Mouse (Mus musculus): ENCODE results near the gene Sod3. TPM values are rescaled to one million over a fixed set of nuclear protein-coding genes. Genes with fewer than 3 reads are reported as not detected.

Gene Sod3
- 0.52 and 0.67 TPM in 2 replicates for polyA plus RNA-seq (2015; fragmentation: Nextera tagmentation; extraction: Ambion mirVana)

GRCm38 (mm10) chr5:52363468-52364150 is at the start of gene Sod3:
TSS of gene Sod3 (plus strand) at chr5:52363791.
- 14% methylated on average over 11 of the region's 11 CpGs for WGBS
- peak; percentile 71 for ATAC-seq (ENCODE audit: borderline replicate concordance, extremely low read depth, low FRiP score, low TSS enrichment)
- Histone ChIP-seq H3K4me1 (peaks cover 19% of the 10 kb centered on the region), H3K27me3 (no peaks in the 10 kb centered on the region; the same call in 1 of the 2 replicates), H3K36me3 (no peaks in the 10 kb centered on the region), H3K4me3 (no peak within 1 kb of the TSS), H3K4me2 (no peak within 1 kb of the TSS), H3K27ac (no peak within 1 kb of the TSS), H3K9ac (no peak within 1 kb of the TSS), H3K9me3 (no peaks in the 10 kb centered on the region)

- Histone ChIP-seq H3K27me3 (no peaks in the 10 kb centered on the region), H3K9me3 (no peaks in the 10 kb centered on the region), H3K36me3 (no peaks in the 10 kb centered on the region), H3K4me3 (no peak overlapping the region), H3K4me1 (no peaks in the 10 kb centered on the region), H3K27ac (no peak overlapping the region), H3K4me2 (no peak overlapping the region), H3K9ac (no peak overlapping the region)
- no peak for ATAC-seq (ENCODE audit: borderline replicate concordance, extremely low read depth, low FRiP score, low TSS enrichment)
- WGBS = 60% methylated on average over 7 of the region's 7 CpGs
Measured at GRCm38 (mm10) chr5:52316926-52317325, 46.7 kb upstream of the Sod3 start.

GRCm38 (mm10) chr5:52319499-52319898 is 44.1 kb upstream of the Sod3 start:
- no peak overlapping the region for H3K4me3 ChIP-seq
- no peak overlapping the region for H3K27ac ChIP-seq
- no peaks in the 10 kb centered on the region for H3K4me1 ChIP-seq
- H3K27me3 ChIP-seq = no peaks in the 10 kb centered on the region
- no peaks in the 10 kb centered on the region for H3K36me3 ChIP-seq
- no peak overlapping the region for H3K9ac ChIP-seq
- ATAC-seq (ENCODE audit: borderline replicate concordance, extremely low read depth, low FRiP score, low TSS enrichment) = no peak
- no peaks in the 10 kb centered on the region for H3K9me3 ChIP-seq
- H3K4me2 ChIP-seq = no peak overlapping the region; the same call in 1 of the 2 replicates
- WGBS = 32% methylated on average over 8 of the region's 8 CpGs

- Histone ChIP-seq H3K27ac (no peak overlapping the region), H3K36me3 (no peaks in the 10 kb centered on the region), H3K27me3 (no peaks in the 10 kb centered on the region), H3K4me1 (no peaks in the 10 kb centered on the region), H3K4me3 (no peak overlapping the region), H3K9me3 (no peaks in the 10 kb centered on the region), H3K9ac (no peak overlapping the region), H3K4me2 (no peak overlapping the region)
- ATAC-seq (ENCODE audit: borderline replicate concordance, extremely low read depth, low FRiP score, low TSS enrichment) = no peak
- WGBS = 24% methylated on average over 8 of the region's 8 CpGs
Measured at GRCm38 (mm10) chr5:52332120-52332519, 31.5 kb upstream of the Sod3 start.

- Histone ChIP-seq H3K4me1 (no peaks in the 10 kb centered on the region), H3K9ac (no peak overlapping the region), H3K9me3 (no peaks in the 10 kb centered on the region), H3K36me3 (no peaks in the 10 kb centered on the region), H3K4me3 (no peak overlapping the region), H3K27ac (no peak overlapping the region), H3K27me3 (no peaks in the 10 kb centered on the region), H3K4me2 (no peak overlapping the region)
- ATAC-seq (ENCODE audit: borderline replicate concordance, extremely low read depth, low FRiP score, low TSS enrichment) = no peak
- WGBS = 53% methylated on average over 3 of the region's 3 CpGs
Measured at GRCm38 (mm10) chr5:52335590-52335989, 28.0 kb upstream of the Sod3 start.

- Histone ChIP-seq H3K27me3 (no peaks in the 10 kb centered on the region), H3K36me3 (no peaks in the 10 kb centered on the region), H3K4me2 (no peak overlapping the region), H3K27ac (no peak overlapping the region), H3K9ac (no peak overlapping the region), H3K9me3 (no peaks in the 10 kb centered on the region), H3K4me3 (no peak overlapping the region), H3K4me1 (no peaks in the 10 kb centered on the region)
- no peak for ATAC-seq (ENCODE audit: borderline replicate concordance, extremely low read depth, low FRiP score, low TSS enrichment)
- WGBS = 84% methylated on average over 2 of the region's 2 CpGs
Measured at GRCm38 (mm10) chr5:52339134-52339533, 24.5 kb upstream of the Sod3 start.

- H3K9me3 ChIP-seq = no peaks in the 10 kb centered on the region
- H3K4me3 ChIP-seq = no peak overlapping the region
- H3K36me3 ChIP-seq = no peaks in the 10 kb centered on the region
- no peak for ATAC-seq (ENCODE audit: borderline replicate concordance, extremely low read depth, low FRiP score, low TSS enrichment)
- H3K27me3 ChIP-seq = no peaks in the 10 kb centered on the region
- 35% methylated on average over 2 of the region's 2 CpGs for WGBS
- H3K4me1 ChIP-seq = no peaks in the 10 kb centered on the region
- no peak overlapping the region for H3K4me2 ChIP-seq
- no peak overlapping the region for H3K27ac ChIP-seq
- H3K9ac ChIP-seq = no peak overlapping the region
Measured at GRCm38 (mm10) chr5:52346890-52347289, 16.7 kb upstream of the Sod3 start.

- Histone ChIP-seq H3K4me2 (no peak overlapping the region), H3K4me1 (no peaks in the 10 kb centered on the region), H3K36me3 (no peaks in the 10 kb centered on the region), H3K27me3 (no peaks in the 10 kb centered on the region), H3K27ac (no peak overlapping the region), H3K9me3 (no peaks in the 10 kb centered on the region), H3K9ac (no peak overlapping the region), H3K4me3 (no peak overlapping the region)
- WGBS = 58% methylated on average over 2 of the region's 2 CpGs
- ATAC-seq (ENCODE audit: borderline replicate concordance, extremely low read depth, low FRiP score, low TSS enrichment) = no peak
Measured at GRCm38 (mm10) chr5:52350451-52350850, 13.1 kb upstream of the Sod3 start.

- Histone ChIP-seq H3K9me3 (no peaks in the 10 kb centered on the region), H3K4me2 (no peak overlapping the region), H3K27ac (no peak overlapping the region), H3K9ac (no peak overlapping the region), H3K27me3 (no peaks in the 10 kb centered on the region), H3K4me1 (no peaks in the 10 kb centered on the region), H3K36me3 (no peaks in the 10 kb centered on the region), H3K4me3 (no peak overlapping the region)
- WGBS = 93% methylated on average over 2 of the region's 2 CpGs
- no peak for ATAC-seq (ENCODE audit: borderline replicate concordance, extremely low read depth, low FRiP score, low TSS enrichment)
Measured at GRCm38 (mm10) chr5:52351561-52351960, 12.0 kb upstream of the Sod3 start.

GRCm38 (mm10) chr5:52352730-52353129 is 10.9 kb upstream of the Sod3 start:
- Histone ChIP-seq H3K4me1 (no peaks in the 10 kb centered on the region; the same call in 1 of the 2 replicates), H3K9me3 (no peaks in the 10 kb centered on the region), H3K27me3 (no peaks in the 10 kb centered on the region), H3K27ac (no peak overlapping the region), H3K9ac (no peak overlapping the region), H3K36me3 (no peaks in the 10 kb centered on the region), H3K4me2 (no peak overlapping the region), H3K4me3 (no peak overlapping the region)
- WGBS = 75% methylated on average over 5 of the region's 5 CpGs
- ATAC-seq (ENCODE audit: borderline replicate concordance, extremely low read depth, low FRiP score, low TSS enrichment) = no peak

- H3K4me3 ChIP-seq = no peak overlapping the region
- H3K4me2 ChIP-seq = no peak overlapping the region
- no peaks in the 10 kb centered on the region for H3K36me3 ChIP-seq
- no peak overlapping the region for H3K9ac ChIP-seq
- H3K27me3 ChIP-seq = no peaks in the 10 kb centered on the region
- peak; percentile 36; the same call in 1 of the 2 replicates for ATAC-seq (ENCODE audit: borderline replicate concordance, extremely low read depth, low FRiP score, low TSS enrichment)
- H3K27ac ChIP-seq = no peak overlapping the region
- no peaks in the 10 kb centered on the region; the same call in 1 of the 2 replicates for H3K4me1 ChIP-seq
- WGBS = 32% methylated on average over 4 of the region's 4 CpGs
- no peaks in the 10 kb centered on the region for H3K9me3 ChIP-seq
Measured at GRCm38 (mm10) chr5:52354441-52354840, 9.2 kb upstream of the Sod3 start.

- ATAC-seq (ENCODE audit: borderline replicate concordance, extremely low read depth, low FRiP score, low TSS enrichment) = no peak
- Histone ChIP-seq H3K4me2 (no peak overlapping the region), H3K27me3 (no peaks in the 10 kb centered on the region), H3K4me1 (peaks cover 6% of the 10 kb centered on the region), H3K4me3 (no peak overlapping the region), H3K9me3 (no peaks in the 10 kb centered on the region), H3K9ac (no peak overlapping the region), H3K36me3 (no peaks in the 10 kb centered on the region), H3K27ac (no peak overlapping the region)
- 70% methylated on average over 7 of the region's 7 CpGs for WGBS
Measured at GRCm38 (mm10) chr5:52355612-52356011, 8.0 kb upstream of the Sod3 start.
